Mouse (Mus musculus) G1E (cell line): ENCODE measurements at regions not wholly inside any gene's neighbourhood (a gene's known extent, or its start where the extent isn't known, plus 50 kb on each side); places are given as distances from the start of the nearest gene placed in this dataset.
A peak's percentile ranks its signal among the peaks of the same experiment; 100 is the strongest.

Experiments used
- ATAC-seq: 2 replicates; pipeline ENCODE4 v1.8.0; 2016; ENCODE audit warnings: mild to moderate bottlenecking; ENCODE audit not compliant: insufficient number of reproducible peaks, poor library complexity, low FRiP score, severe bottlenecking; ENCODE audit errors: extremely low read depth
- DNase-seq: peaks from one replicate; pipeline ENCODE4 v3.0.0; 2012; ENCODE audit warnings: low spot score
- H3K27me3 ChIP-seq: 2 replicates; pipeline ENCODE4 v1.6.1; 2012; ENCODE audit warnings: mild to moderate bottlenecking, low read length, inconsistent platforms; ENCODE audit not compliant: insufficient read depth
- H3K36me3 ChIP-seq: replicated peaks from 2 replicates; pipeline ENCODE3; 2012; ENCODE audit warnings: mild to moderate bottlenecking, inconsistent platforms
- H3K4me1 ChIP-seq: 2 replicates; pipeline ENCODE4 v1.6.1; 2012; ENCODE audit warnings: low read depth, low read length, inconsistent platforms, mixed read lengths; ENCODE audit not compliant: insufficient read depth
- H3K4me3 ChIP-seq: 2 replicates; pipeline ENCODE4 v1.5.1; 2012; ENCODE audit warnings: low read depth, mild to moderate bottlenecking, inconsistent platforms, low read length, moderate library complexity, mixed read lengths
- H3K9me3 ChIP-seq: replicated peaks from 2 replicates; pipeline ENCODE4 v1.6.1; 2012; ENCODE audit warnings: inconsistent platforms
- CTCF ChIP-seq: IDR thresholded peaks from 2 replicates; pipeline ENCODE4 v1.5.1; 2012; ENCODE audit warnings: low read depth, low read length, inconsistent platforms, mixed read lengths
- GATA1 ChIP-seq: IDR thresholded peaks from 2 replicates; pipeline ENCODE4 v1.6.1; 2012; ENCODE audit warnings: borderline replicate concordance, low read length, inconsistent platforms, mixed read lengths
- GATA2 ChIP-seq: IDR thresholded peaks from 2 replicates; pipeline ENCODE4 v1.6.1; 2012; ENCODE audit warnings: low read depth, low read length, inconsistent platforms, borderline replicate concordance
- POLR2AphosphoS5 ChIP-seq: IDR thresholded peaks from 2 replicates; pipeline ENCODE4 v1.6.1; 2012; ENCODE audit warnings: low read depth, low read length, inconsistent platforms; ENCODE audit not compliant: insufficient replicate concordance
- TAL1 ChIP-seq: conservative IDR thresholded peaks from 2 replicates; pipeline ENCODE4 v1.6.1; 2012; ENCODE audit warnings: low read depth, low read length, inconsistent platforms, mixed read lengths

- DNase-seq (no peak), ATAC-seq (no peak)
- TF ChIP-seq POLR2AphosphoS5 (no peak), TAL1 (no peak), GATA1 (no peak), GATA2 (no peak), CTCF (no peak)
- Histone ChIP-seq H3K36me3 (no peaks in the 10 kb centered on the region), H3K4me1 (peaks cover 38% of the 10 kb centered on the region), H3K4me3 (no peak overlapping the region; the same call in 1 of the 2 replicates), H3K27me3 (no peaks in the 10 kb centered on the region), H3K9me3 (no peaks in the 10 kb centered on the region)
These were observed 89.0 kb upstream of the Klf3 start for GRCm38 (mm10) chr5:64714221-64714653.

- ATAC-seq (peak; percentile 87), DNase-seq (peak; percentile 69)
- peak overlapping the region; percentile 45; the same call in 1 of the 2 replicates for H3K4me3 ChIP-seq
- H3K36me3 ChIP-seq, result no peaks in the 10 kb centered on the region
- no peaks in the 10 kb centered on the region for H3K9me3 ChIP-seq
- no peak for TF ChIP-seq POLR2AphosphoS5
- TF ChIP-seq CTCF, result no peak
- TF ChIP-seq TAL1, result no peak
- no peak for TF ChIP-seq GATA2
- TF ChIP-seq GATA1, result no peak
- no peaks in the 10 kb centered on the region for H3K27me3 ChIP-seq
- peaks cover 38% of the 10 kb centered on the region for H3K4me1 ChIP-seq
These were observed 88.5 kb upstream of the Klf3 start for GRCm38 (mm10) chr5:64714710-64715109.

- H3K4me3 ChIP-seq, result no peak overlapping the region
- no peak for ATAC-seq
- no peaks in the 10 kb centered on the region for H3K36me3 ChIP-seq
- no peaks in the 10 kb centered on the region for H3K27me3 ChIP-seq
- no peaks in the 10 kb centered on the region for H3K9me3 ChIP-seq
- peaks cover 29% of the 10 kb centered on the region for H3K4me1 ChIP-seq
- no peak for DNase-seq
- TF ChIP-seq POLR2AphosphoS5, result no peak
These were observed 86.6 kb upstream of the Klf3 start for GRCm38 (mm10) chr5:64716551-64716950.

- no peak overlapping the region for H3K4me3 ChIP-seq
- no peaks in the 10 kb centered on the region; the same call in 1 of the 2 replicates for H3K4me1 ChIP-seq
- ATAC-seq (no peak), DNase-seq (no peak)
- TF ChIP-seq CTCF (no peak), GATA2 (no peak)
- peaks cover 9% of the 10 kb centered on the region for H3K9me3 ChIP-seq
- no peaks in the 10 kb centered on the region for H3K36me3 ChIP-seq
- no peaks in the 10 kb centered on the region for H3K27me3 ChIP-seq
These were observed 81.0 kb upstream of the Klf3 start for GRCm38 (mm10) chr5:64722211-64722610.

- Histone ChIP-seq H3K36me3 (no peaks in the 10 kb centered on the region), H3K27me3 (no peaks in the 10 kb centered on the region), H3K4me1 (no peaks in the 10 kb centered on the region), H3K9me3 (peaks cover 9% of the 10 kb centered on the region), H3K4me3 (no peak overlapping the region)
- TF ChIP-seq GATA2 (no peak), GATA1 (no peak), POLR2AphosphoS5 (no peak), TAL1 (no peak)
- ATAC-seq, result no peak
- no peak for DNase-seq
These were observed 75.3 kb upstream of the Klf3 start for GRCm38 (mm10) chr5:64727847-64728246.

- no peak for DNase-seq
- Histone ChIP-seq H3K9me3 (no peaks in the 10 kb centered on the region), H3K4me1 (no peaks in the 10 kb centered on the region), H3K27me3 (no peaks in the 10 kb centered on the region), H3K36me3 (no peaks in the 10 kb centered on the region), H3K4me3 (no peak overlapping the region)
- ATAC-seq, result no peak
- TF ChIP-seq POLR2AphosphoS5, result no peak
- TF ChIP-seq TAL1, result no peak
- TF ChIP-seq CTCF, result no peak
- TF ChIP-seq GATA2, result no peak
- TF ChIP-seq GATA1, result no peak
These were observed 70.8 kb upstream of the Klf3 start for GRCm38 (mm10) chr5:64732356-64732755.

GRCm38 (mm10) chr5:64736985-64737384, 66.2 kb upstream of the Klf3 start:
- peaks cover 15% of the 10 kb centered on the region; the same call in 1 of the 2 replicates for H3K4me1 ChIP-seq
- H3K27me3 ChIP-seq, result no peaks in the 10 kb centered on the region
- H3K9me3 ChIP-seq, result no peaks in the 10 kb centered on the region
- TF ChIP-seq CTCF, result no peak
- no peak for TF ChIP-seq POLR2AphosphoS5
- TF ChIP-seq TAL1, result no peak
- no peak for TF ChIP-seq GATA2
- no peak for TF ChIP-seq GATA1
- H3K36me3 ChIP-seq, result no peaks in the 10 kb centered on the region
- no peak for ATAC-seq
- H3K4me3 ChIP-seq, result no peak overlapping the region
- no peak for DNase-seq
